Mouse (Mus musculus): Measurements from ENCODE around the gene Tmed1.
A peak's percentile ranks its signal among the peaks of the same experiment; 100 is the strongest.
"Not testable (repeated sequence)": the region's sequence is repeated elsewhere in the genome, so short reads cannot be mapped to it uniquely, and the experiment has no call there.

Gene Tmed1

DNA sequence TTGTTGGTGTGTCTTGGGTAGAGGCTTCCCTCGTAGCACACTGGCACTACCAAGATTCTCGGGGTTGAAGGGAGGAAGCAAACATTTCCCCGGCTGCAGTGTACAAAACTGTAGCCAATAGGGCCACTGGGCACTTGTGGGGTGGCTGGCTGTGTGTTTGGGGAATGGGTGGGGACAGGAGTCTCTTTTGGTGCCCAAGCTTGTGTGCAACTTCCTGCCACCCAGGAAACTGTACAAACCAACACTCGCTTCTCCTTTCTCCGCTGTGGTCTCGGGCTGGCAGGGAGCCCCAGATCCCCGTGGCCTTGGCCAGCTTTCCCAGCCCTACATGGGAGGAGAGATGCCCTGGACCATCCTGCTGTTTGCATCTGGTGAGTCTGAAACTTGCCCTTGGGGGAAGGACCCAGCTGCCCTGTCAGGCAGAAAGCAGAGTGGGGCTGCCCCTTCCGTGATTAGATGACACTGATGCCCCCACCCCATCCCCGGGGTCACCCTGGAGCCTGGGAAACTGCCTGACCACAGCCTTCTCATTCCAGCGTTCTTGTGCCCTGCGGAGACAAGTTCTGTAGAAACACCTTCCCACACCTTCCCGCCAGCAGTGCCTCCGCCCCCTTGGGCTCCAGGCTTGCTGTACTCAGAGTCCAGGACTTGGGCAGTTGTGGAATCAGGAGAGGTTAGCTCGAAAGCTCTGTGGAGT lies 16.0 kb upstream of the Tmed1 start, which contains the start of gene AB124611:
Gene AB124611, plus strand, starts transcription at position 240 of the 697 bp plus-strand sequence.
- DNase-seq = peak; percentile 60 to 62

DNA sequence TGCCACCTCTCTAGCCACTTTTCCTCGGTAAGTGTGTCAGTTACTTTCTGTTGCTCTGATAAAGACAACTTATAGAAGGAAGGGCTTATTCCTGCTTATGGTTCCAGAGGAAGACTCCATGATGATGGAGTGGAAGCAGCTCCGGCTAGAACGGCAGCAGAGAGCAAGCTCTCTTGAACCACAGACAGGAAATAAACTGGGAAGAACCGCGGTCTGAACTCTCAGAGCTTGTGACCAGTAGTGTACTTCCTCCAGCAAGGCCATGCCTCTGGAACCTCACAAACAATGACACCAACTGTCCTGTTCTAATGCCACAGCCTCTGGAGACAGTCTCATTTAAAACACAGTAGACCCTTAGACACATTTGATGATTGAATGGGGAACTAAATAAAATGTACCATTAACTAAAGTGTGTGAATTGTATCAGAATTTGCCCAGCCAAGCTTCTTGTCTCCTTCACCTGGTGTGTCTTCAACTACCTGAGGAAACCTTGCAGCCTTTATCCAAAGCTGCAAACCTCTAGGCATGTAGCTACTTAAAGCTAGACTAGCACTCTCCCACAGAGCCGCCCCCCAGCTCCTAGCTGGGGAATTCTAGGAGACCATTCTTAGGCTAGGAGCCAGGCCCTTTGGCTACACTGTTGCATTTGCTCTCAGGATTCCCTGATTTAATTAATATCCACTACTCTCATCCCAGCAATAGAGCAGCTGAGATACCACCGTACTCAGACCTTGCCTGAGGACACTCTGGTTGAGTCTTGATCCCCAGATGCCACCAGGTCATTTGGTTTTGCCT lies 15.3 kb upstream of the Tmed1 start:
- peak in 1 of 2 experiments; percentile 33 for DNase-seq

DNA sequence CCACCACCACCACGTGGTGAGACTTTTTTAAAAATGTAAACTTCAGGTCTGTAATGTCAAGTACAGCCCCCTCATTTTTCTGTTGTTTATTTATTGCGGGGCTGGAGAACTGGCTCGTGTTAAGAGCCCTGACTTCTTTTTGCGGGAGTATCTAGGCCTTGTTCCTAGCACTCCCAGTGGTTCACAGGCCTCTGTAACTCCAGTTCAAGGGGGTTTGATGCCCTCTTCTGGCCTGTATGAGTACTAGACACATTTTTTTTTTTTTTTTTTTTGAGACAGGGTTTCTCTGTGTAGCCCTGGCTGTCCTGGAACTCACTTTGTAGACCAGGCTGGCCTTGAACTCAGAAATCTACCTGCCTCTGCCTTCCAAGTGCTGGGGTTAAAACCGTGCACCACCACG lies 8.6 kb upstream of the Tmed1 start:
- DNase-seq = not testable (repeated sequence)

DNA sequence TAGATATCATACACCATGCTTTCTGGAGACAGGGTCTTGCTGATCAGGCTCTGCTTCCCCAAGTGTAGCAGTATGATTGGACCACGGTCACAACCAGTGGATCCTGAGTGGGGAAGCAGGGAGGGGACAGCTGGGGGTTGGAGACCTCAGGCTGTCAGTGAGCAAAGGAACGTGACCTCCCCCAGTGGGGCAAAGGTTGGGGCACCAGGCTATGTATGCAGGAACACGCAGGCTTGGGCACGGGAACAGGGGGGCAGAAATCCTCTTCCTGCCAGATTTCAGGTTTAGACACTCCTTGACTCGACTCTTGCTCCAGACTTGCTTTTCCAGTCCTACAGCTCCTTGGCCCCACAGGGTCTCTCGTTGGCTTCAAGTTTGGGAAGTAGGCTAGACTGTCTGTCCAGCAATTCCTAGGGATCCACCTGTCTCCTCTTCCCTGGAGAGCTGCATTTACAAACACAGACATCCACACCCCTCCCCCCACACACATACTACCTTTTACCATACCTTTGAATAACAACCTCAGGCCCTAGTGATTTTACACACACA lies 8.0 kb upstream of the Tmed1 start:
- no peak for DNase-seq

DNA sequence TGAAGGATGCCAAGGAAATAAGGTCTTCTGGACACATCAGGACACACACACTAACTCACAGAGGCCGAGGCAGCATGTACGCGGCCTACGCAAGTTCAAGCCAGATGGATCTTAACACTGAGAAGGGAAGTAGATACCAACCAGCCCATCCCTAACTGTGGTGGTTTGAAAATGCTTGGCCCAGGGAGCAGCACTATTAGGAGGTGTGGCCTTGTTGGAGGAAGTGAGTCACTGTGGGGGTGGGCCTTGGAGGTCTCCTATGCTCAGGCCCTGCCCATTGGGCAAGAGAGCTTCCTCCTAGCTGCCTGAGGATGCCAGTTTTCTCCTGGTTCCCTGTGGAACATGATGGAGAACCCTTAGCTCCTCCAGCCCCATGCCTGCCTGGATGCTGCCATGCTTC lies 3.4 kb upstream of the Tmed1 start:
- DNase-seq = no peak

DNA sequence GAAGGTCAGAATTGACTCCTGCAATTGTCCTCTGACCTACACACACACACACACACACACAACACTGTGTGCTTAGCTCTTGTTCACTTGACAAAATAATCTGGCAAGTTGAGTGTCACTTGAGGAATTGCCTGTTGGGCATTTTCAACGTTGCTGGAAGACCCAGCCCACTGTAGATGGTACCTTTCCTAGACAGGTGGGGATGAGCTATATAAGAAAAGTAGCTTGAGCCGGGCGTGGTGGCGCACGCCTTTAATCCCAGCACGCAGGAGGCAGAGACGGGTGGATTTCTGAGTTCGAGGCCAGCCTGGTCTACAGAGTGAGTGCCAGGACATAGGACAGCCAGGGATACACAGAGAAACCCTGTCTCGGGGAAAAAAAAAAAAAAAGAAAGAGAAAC lies 1.0 kb upstream of the Tmed1 start:
- DNase-seq = no peak

DNA sequence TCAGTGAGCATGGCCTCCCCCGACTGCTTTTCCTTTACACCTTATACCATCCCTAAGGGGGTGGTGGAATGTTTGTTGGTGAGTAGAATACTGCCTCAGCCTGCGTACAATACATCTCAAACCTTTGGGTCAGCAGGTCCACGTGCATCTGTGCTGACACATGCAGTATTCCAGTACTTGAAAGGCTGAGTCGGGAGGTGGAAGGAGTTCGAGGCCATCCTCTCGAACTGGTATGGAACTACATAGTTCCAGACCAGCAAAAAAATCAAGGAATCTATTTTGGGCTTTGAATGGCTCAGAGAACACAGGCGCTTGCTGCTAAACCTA lies 600 bp upstream of the Tmed1 start:
- no peak for DNase-seq

DNA sequence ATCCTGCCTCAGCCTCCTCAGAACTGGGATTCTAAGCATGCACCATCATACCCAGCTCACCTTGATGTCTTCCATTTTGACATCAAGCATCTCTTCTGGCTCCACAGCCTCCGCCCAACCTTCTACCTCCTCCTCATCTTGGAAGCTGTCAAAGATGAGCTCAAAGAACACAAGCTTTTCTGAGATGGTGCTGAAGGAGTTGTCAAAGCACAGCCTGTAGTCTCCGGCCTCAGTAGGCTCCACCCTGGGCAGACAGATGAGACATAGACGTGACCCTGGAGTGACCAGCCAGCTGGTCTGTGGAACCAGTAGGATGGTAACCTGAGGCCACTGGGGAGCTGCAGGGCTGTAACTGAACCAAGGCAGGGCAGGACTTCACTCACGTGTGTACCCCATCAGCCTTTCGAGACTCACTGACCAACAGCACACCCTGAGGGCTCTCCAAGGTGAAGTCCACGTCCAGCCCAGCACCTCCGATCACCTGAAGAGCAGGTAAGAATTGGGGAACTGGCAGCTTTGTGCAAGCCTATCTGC lies 1.1 kb downstream of the Tmed1 start:
- DNase-seq = no peak

DNA sequence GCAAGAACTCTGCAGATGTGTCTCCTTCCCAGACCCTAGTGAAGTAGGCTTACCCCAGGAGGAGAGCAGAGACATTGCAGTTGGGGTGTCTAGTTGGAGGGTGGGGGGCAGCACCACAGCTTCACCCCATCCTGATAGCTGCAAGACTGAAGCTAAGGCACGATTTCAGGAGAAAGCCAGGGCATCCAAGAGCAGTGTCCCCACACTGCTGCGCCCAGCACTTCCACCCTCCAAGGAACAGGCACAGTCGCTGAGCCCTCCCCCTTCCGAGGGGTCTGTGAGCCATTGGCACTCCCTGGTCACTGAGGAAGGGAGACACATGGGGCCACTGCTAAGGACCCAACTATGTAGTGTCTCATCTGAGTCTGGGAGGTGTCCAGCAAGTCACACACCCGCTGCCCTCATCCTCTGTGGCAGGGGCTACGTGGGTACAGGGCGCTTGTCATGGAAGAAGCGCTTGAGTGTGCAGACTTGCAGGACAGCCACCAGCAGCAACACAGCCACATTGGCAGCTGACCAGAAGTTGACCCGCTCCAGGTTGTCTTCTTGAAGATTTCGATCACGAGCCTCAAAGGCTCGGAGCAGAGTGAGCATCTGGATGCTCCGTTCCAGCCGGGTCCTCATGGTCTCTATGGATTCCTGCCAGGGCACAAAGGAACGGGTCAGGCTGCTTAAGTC lies 2.2 kb downstream of the Tmed1 start:
- no peak for DNase-seq

DNA sequence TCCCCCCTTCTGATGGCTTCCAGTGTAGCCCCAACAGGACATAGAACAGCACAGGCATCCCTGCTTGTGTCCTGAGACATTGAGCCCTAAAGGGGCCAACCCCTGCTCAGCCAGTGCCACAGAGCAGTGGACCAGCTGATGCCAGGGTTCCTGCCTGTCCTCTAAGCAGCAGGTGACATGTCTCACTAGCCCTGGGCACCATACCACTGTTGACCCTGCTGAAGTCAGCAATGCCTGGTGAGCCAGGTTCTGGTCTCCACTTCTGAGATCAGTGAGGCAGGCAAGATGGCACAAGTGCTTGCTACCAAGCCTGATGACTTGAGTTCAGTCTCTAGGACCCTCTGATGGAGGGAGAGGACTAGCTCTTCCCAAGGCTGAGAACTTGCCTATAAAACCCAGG lies 4.3 kb downstream of the Tmed1 start:
- no peak for DNase-seq

DNA sequence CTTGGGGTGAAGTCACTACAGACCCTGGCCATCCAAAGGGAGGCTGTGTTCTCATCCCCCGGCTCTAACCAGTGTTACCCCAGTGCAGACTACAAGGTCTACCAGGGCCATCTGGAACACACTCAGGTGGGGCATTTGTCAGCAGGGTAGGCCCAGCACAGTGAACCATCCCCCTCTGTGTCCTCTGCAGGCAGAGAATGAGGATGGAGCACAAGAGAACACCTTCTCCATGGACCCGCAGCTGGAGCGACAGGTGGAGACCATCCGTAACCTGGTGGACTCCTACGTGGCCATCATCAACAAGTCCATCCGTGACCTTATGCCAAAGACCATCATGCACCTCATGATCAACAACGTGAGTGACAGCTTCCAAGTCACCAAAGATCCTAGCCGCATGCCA lies 6.7 kb downstream of the Tmed1 start:
- DNase-seq = no peak

DNA sequence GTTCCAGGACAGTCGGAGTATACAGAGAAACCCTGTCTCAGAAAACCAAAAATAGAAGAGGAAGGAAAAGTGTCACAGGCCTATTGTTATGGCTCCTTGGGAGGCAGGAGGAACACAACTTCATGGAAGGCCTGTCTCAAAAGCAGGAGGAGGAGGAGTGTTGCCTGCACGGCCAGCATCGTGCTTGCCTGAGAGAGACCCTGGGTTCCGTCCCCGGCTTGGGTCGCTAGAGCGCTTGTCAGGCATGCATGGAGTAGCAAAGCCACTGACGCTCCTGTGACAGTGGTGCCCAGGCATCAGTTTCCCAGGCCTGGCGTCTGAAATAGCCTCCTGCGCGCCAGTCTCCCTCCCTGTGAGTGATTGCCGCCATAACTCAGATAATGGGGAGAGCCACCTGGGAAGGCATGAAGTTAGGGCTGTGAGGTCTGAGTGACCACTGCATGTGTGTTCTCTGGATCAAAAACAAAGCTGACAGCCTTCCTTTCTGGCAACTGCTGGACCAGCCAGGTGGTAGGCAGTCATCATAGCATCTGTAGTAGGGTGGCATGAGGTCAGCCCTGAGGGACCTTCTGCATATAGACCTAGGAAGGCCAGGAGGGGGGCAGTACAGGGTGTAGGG lies 11.7 kb downstream of the Tmed1 start:
- no peak for DNase-seq

DNA sequence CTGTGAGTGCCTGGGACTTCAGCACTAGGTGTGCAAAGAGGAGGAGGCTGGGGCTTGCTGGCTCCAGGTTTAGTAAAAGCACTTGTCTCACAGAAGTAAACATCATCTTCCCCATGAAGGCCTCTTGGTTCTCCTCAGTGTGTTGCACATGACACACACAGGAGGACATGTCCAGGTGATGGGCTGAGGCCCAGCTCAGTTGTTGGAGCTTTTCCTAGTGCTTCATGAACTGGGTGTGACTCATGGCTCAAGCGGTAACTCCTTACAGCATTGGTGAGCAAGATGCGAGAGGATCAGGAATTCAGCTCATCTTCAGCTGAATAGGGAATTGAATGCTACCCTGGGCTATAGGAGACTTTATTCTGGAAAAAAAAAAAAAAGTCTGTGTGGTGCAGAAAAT lies 12.4 kb downstream of the Tmed1 start:
- DNase-seq = no peak

DNA sequence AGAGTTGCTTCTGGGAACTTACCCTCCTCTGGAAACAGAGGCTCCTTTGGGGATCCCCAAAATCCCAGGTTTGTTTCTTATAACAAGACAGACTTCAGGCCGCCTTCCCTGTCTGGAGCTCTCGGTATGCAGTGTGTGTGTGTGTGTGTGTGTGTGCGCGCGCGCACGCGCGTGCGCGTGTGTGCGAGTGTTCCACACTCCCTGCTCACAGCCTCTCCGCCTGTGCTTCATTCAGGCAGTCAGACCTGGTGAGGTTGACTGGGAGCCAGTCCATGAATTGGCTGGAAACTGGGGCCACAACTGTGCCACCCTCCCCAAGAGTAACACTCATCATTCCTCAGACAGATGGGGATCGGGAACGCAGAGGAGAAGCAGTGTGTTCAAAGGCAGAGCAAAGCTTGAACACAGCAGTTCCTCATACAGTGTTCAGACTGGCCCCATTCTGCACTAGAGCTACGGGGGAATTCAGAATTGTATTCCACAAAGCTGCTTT lies 13.0 kb downstream of the Tmed1 start:
- no peak for DNase-seq

DNA sequence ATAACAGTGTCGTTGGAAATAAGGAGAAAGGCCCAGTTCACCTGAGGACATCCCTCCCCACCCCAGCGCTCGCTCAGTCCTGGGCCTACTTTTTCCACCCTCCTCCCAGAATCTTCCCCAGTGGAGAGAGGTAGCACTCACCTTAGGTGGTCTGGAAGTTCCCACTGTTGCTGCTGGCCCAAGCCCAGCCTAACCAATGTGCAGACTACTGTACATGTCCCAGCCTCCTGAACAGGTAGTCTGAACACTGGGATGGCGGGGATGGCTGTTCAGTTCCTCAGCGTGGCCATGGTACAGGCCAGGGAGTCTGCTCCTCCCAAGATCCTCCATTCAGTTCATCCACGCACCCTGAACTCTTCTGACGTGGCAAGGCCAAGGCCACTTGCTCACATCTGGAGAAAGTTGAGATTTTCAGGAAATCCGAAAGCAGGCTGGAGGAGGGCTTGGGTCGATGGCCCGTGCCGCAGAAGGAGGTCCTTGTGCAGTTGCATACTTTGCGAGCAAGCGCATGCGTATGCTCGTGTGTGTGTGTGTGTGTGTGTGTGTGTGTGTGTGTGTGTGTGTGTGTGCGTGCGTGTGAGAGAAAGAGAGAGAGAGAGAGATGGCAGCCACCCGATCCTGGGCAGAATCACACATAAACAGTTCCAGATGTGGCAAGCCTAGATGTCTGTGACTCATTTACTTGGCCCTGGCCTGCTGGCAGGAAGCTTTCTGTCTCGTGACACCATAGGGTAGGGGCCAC lies 13.6 kb downstream of the Tmed1 start:
- DNase-seq = no peak

DNA sequence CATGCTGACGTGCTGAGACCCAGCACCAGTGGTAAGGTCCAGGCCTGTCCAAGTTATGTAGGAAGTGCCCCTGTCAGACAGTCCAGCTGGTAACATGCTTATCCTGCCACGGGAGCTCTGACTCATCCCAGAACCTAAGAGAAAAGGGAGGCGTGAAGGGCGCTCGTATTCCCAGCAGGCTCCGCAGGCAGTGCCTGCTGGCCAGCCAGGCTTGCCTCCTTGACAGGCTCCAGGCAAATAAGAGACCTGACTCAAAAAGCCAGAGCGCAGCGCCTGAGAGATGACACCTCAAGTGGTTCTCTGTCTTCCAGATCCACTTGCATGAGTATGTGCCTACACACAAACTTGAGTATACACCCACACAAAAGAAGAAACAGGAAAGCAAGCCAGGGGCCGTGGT lies 15.3 kb downstream of the Tmed1 start:
- no peak for DNase-seq

DNA sequence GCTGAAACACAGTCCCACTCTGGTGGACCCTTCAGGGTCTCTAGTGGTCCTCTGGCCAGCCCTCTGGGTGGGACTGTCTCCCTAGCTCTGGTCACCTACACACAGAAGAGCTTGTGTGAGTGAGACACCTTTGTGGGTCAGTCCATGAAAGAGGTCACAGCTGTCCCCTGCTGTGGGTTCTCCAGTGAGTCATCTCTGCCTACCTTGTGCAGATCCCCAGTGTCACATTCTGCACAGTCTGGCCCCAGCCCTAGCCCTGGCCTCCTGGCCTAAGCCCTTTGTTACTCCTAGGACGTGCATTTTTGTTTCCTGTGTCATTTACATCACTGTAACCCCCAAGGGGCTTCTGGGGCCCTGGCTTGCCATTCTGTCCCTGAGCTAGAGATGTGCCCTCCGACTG lies 16.1 kb downstream of the Tmed1 start:
- DNase-seq = no peak

DNA sequence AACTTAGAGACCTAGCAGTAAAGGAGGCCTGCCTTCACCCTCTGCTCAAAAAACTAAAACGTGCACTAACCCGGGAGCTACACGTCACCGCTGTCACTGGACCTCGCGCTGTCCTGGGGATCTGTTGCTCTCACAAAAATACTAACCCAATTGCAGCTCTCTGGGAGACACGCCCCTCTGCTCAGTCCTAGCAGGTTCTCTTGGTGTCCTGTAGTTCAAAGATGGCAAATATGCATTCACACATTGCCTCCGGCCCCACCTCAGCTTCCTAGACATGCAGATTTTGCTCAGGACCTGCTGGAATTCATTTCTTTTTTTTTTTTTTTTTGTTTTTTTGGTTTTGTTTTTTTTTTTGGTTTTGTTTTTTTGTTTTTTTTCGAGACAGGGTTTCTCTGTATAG lies 19.4 kb downstream of the Tmed1 start:
- no peak for DNase-seq

DNA sequence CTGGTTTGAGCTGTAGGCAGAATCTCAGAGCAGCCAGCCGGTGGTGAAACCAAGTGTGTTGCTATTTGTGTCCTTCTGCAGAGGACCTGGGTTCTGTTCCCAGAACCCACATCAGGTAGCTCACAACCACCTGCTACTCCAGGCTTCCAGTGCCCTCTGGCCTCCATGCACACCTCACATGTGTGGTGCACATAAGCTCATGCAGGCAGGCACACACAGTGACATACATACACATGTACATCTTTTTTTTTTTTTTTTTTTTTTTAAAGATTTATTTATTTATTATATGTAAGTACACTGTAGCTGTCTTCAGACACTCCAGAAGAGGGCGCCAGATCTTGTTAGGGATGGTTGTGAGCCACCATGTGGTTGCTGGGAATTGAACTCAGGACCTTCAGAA lies 21.8 kb downstream of the Tmed1 start:
- DNase-seq = not testable (repeated sequence)

DNA sequence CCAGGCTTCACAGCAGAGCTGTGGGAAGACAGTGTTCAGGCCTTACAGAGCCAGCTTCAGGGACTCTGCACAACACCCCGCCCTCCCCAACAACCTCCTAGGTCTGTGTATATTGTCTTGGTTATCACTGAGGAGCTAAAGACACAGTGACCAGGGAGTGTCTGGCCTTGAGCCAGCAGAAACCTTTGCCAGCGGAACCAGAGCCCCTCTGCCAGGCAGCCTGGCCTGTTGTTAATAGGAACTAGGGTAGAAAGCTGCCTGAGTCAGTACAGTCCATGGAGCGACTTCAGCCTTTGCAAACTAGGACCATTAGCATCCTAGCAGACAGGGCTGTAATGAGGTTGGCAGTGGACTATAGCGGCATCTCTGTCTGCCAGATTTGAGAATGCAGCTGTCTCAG lies 26.0 kb downstream of the Tmed1 start:
- no peak for DNase-seq

DNA sequence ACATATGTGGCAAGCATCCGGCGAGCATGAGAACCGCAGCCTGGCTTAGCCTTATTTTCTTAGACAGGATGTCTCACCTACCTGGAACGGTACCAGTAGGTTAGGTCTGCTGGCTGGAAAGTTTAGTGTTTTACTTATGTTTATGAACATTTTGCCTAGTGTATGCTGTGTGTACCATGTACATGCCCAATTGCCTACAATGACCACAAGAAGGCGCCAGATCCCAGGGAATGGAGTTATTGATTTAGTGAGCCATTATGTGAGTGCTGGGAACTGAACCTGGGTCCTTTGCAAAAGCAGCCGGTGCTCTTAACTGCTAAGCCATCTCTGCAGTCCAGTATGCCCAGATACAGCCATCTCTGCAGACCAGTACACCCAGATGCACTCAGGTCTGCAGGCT lies 32.3 kb downstream of the Tmed1 start:
- no peak for DNase-seq

DNA sequence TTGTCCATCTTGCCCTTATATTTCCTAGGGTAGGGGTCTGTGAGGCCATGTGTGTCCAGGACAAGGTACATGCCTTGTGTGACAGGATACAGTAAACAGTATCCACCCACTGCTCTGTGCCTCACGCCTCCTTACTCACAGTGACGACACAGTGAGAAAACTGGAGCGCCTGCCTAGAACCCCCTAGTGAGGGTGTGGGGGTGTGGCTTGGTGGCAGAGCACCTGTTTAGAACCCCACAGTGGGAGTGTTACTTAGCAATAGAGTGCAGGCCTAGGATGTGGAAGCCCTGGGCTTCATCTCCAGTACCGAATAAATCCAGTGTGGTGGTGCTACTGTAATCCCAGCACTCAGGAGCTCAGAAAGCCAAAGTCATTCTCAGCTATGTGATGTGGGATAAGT lies 37.1 kb downstream of the Tmed1 start:
- no peak for DNase-seq
